10 mouse cellular contexts compared by ENCODE assay signal in genomic region chr4:156194346-156194745, GRCm38 (mm10). TPM values are rescaled to one million over a fixed set of nuclear protein-coding genes. Genes with fewer than 3 reads are reported as not detected.
A peak's percentile ranks its signal among the peaks of the same experiment; 100 is the strongest.
DNase-seq lines count a peak whose midpoint lies in the region; ATAC-seq and TF ChIP-seq lines count a peak whose summit lies in the region.
"Had no signal": no experiment of that assay in that cellular context is flagged by ENCODE, and none has a peak within 500 bp of the region (broad histone marks: within the 10 kb centered on the region; RNA-seq: fewer than 3 reads in every experiment).

No protein-coding gene starts in this region.

- no peak for TF ChIP-seq CTCF in midbrain, postnatal 0 days (IDR thresholded peaks at IDR 0.05)

- 46% methylated on average over 6 of the region's 6 CpGs for WGBS in heart, embryonic 11.5 days (ENCODE audit: insufficient replicate concordance)
- WGBS in midbrain, embryonic 10.5 days: 14% methylated on average over 6 of the region's 6 CpGs
- WGBS in midbrain, postnatal 0 days: 43% methylated on average over 6 of the region's 6 CpGs
- WGBS in hindbrain, embryonic 16.5 days: 30% methylated on average over 6 of the region's 6 CpGs
- 53% methylated on average over 6 of the region's 6 CpGs for WGBS in stomach, embryonic 16.5 days

- peak overlapping the region; percentile 19; the same call in 1 of the 2 replicates for H3K4me2 ChIP-seq in heart, embryonic 11.5 days
- H3K4me2 ChIP-seq in midbrain, postnatal 0 days (ENCODE audit: low read depth, low read length, poor library complexity, severe bottlenecking): no peak overlapping the region
- H3K4me2 ChIP-seq in hindbrain, embryonic 16.5 days (ENCODE audit: low read length): peak overlapping the region; percentile 1; the same call in 1 of the 2 replicates
- H3K4me2 ChIP-seq in stomach, embryonic 16.5 days (ENCODE audit: low read depth, low read length): peak overlapping the region; percentile 6; the same call in 1 of the 2 replicates

- ATAC-seq in heart, embryonic 11.5 days (replicated peaks; ENCODE audit: insufficient number of reproducible peaks, low FRiP score, low TSS enrichment): no peak
- no peak for ATAC-seq in midbrain, postnatal 0 days (ENCODE audit: low FRiP score)
- ATAC-seq in hindbrain, embryonic 16.5 days: no peak
- ATAC-seq in stomach, embryonic 16.5 days (ENCODE audit: insufficient read depth, low FRiP score): no peak

- H3K4me3 ChIP-seq in heart, embryonic 11.5 days (ENCODE audit: low read depth, low read length): no peak overlapping the region
- H3K4me3 ChIP-seq in midbrain, embryonic 10.5 days: peak overlapping the region; percentile 94
- H3K4me3 ChIP-seq in midbrain, postnatal 0 days (ENCODE audit: low read depth, low read length): no peak overlapping the region
- no peak overlapping the region for H3K4me3 ChIP-seq in hindbrain, embryonic 16.5 days (ENCODE audit: low read length)
- H3K4me3 ChIP-seq in stomach, embryonic 16.5 days (replicated peaks; ENCODE audit: low read length): no peak overlapping the region

- no peaks in the 10 kb centered on the region for H3K27me3 ChIP-seq in heart, embryonic 11.5 days (ENCODE audit: control insufficient read depth, insufficient read depth, low read length)
- peaks cover 14% of the 10 kb centered on the region; the same call in 1 of the 2 replicates for H3K27me3 ChIP-seq in midbrain, embryonic 10.5 days (ENCODE audit: low read depth, poor library complexity, severe bottlenecking)
- no peaks in the 10 kb centered on the region for H3K27me3 ChIP-seq in midbrain, postnatal 0 days (ENCODE audit: insufficient read depth, low read length)
- no peaks in the 10 kb centered on the region for H3K27me3 ChIP-seq in hindbrain, embryonic 16.5 days (replicated peaks; ENCODE audit: control insufficient read depth, insufficient read depth, low read length)
- H3K27me3 ChIP-seq in stomach, embryonic 16.5 days (ENCODE audit: control insufficient read depth, insufficient read depth, low read length): no peaks in the 10 kb centered on the region

- H3K9me3 ChIP-seq in heart, embryonic 11.5 days (replicated peaks; ENCODE audit: control insufficient read depth, low read length): no peaks in the 10 kb centered on the region
- no peaks in the 10 kb centered on the region for H3K9me3 ChIP-seq in midbrain, embryonic 10.5 days (replicated peaks)
- H3K9me3 ChIP-seq in midbrain, postnatal 0 days (ENCODE audit: low read length): no peaks in the 10 kb centered on the region
- H3K9me3 ChIP-seq in hindbrain, embryonic 16.5 days (ENCODE audit: control insufficient read depth, low read length): no peaks in the 10 kb centered on the region
- no peaks in the 10 kb centered on the region for H3K9me3 ChIP-seq in stomach, embryonic 16.5 days (replicated peaks; ENCODE audit: control insufficient read depth, low read length)

- H3K36me3 ChIP-seq in heart, embryonic 11.5 days (ENCODE audit: control insufficient read depth, insufficient read depth, low read length): no peaks in the 10 kb centered on the region
- H3K36me3 ChIP-seq in midbrain, embryonic 10.5 days: peaks cover 55% of the 10 kb centered on the region
- H3K36me3 ChIP-seq in midbrain, postnatal 0 days (ENCODE audit: insufficient read depth, low read length): peaks cover 23% of the 10 kb centered on the region; the same call in 1 of the 2 replicates
- H3K36me3 ChIP-seq in hindbrain, embryonic 16.5 days (ENCODE audit: control insufficient read depth, insufficient read depth, low read length): peaks cover 3% of the 10 kb centered on the region; the same call in 1 of the 2 replicates
- H3K36me3 ChIP-seq in stomach, embryonic 16.5 days (ENCODE audit: control insufficient read depth, insufficient read depth, low read length): no peaks in the 10 kb centered on the region

- H3K27ac ChIP-seq in heart, embryonic 11.5 days (ENCODE audit: low read depth, low read length): no peak overlapping the region
- H3K27ac ChIP-seq in midbrain, embryonic 10.5 days (replicated peaks): peak overlapping the region; percentile 19; the same call in 1 of the 2 replicates
- no peak overlapping the region for H3K27ac ChIP-seq in midbrain, postnatal 0 days (ENCODE audit: low read depth, low read length)
- H3K27ac ChIP-seq in hindbrain, embryonic 16.5 days (ENCODE audit: low read depth, low read length): no peak overlapping the region
- H3K27ac ChIP-seq in stomach, embryonic 16.5 days (ENCODE audit: low read length): no peak overlapping the region

- H3K4me1 ChIP-seq in heart, embryonic 11.5 days (ENCODE audit: control insufficient read depth, insufficient read depth, low read length): peaks cover 48% of the 10 kb centered on the region
- peaks cover 92% of the 10 kb centered on the region for H3K4me1 ChIP-seq in midbrain, embryonic 10.5 days
- peaks cover 4% of the 10 kb centered on the region; the same call in 1 of the 2 replicates for H3K4me1 ChIP-seq in midbrain, postnatal 0 days (ENCODE audit: insufficient read depth, low read length)
- peaks cover 38% of the 10 kb centered on the region for H3K4me1 ChIP-seq in hindbrain, embryonic 16.5 days (ENCODE audit: control insufficient read depth, insufficient read depth, low read depth, low read length)
- H3K4me1 ChIP-seq in stomach, embryonic 16.5 days (ENCODE audit: control insufficient read depth, insufficient read depth, low read length): peaks cover 57% of the 10 kb centered on the region

- no peak for DNase-seq in heart, adult 9 months (ENCODE audit: low spot score in 2 of 2)
- DNase-seq in midbrain, embryonic 10.5 days (ENCODE audit: low spot score): no peak
- DNase-seq in midbrain, postnatal 0 days (ENCODE audit: low spot score): no peak
- no peak for DNase-seq in adrenal gland, adult 8-10 months
- no peak for DNase-seq in thymus, postnatal 4 days
- DNase-seq: layer of hippocampus, postnatal 36 days; lung, adult 18-20 months had no signal

- H3K9ac ChIP-seq in heart, embryonic 11.5 days (ENCODE audit: low read depth, low read length): no peak overlapping the region
- H3K9ac ChIP-seq in midbrain, postnatal 0 days (replicated peaks; ENCODE audit: low read length, poor library complexity, severe bottlenecking): no peak overlapping the region
- H3K9ac ChIP-seq in hindbrain, embryonic 16.5 days (ENCODE audit: low read depth, low read length): no peak overlapping the region
- H3K9ac ChIP-seq in stomach, embryonic 16.5 days (ENCODE audit: low read length): peak overlapping the region; percentile 16; the same call in 1 of the 2 replicates

RNA-seq across cellular contexts. Expression of gene Agrn, which starts 2.9 kb away (rescaled TPM):
- 36.7 and 44.8 TPM in 2 replicates for polyA plus RNA-seq in heart, embryonic 11.5 days (2014; fragmentation: Nextera tagmentation; extraction: Ambion mirVana)
- polyA plus RNA-seq in midbrain, embryonic 10.5 days (2016; fragmentation: Nextera tagmentation; extraction: Ambion mirVana): 55.4 and 84.4 TPM in 2 replicates
- total RNA-seq in midbrain, postnatal 0 days (2014; rRNA removed): 303 and 333 TPM in 2 replicates
- 72.8 and 77.1 TPM in 2 replicates for polyA plus RNA-seq in midbrain, postnatal 0 days (2015; fragmentation: Nextera tagmentation; extraction: Ambion mirVana)
- polyA plus RNA-seq in hindbrain, embryonic 16.5 days (2015; fragmentation: Nextera tagmentation; extraction: Ambion mirVana): 94.4 and 118 TPM in 2 replicates
- 62.8 and 63.6 TPM in 2 replicates for polyA plus RNA-seq in stomach, embryonic 16.5 days (2015; fragmentation: Nextera tagmentation; extraction: Ambion mirVana)
- total RNA-seq in adrenal gland, adult 8-10 months (2022): 10 to 100 TPM; 29.7 to 54.3 (median 41.1) TPM

RNA-seq across cellular contexts. Expression of gene Isg15, which starts 6.3 kb away (rescaled TPM):
- 0.29 and 0.41 TPM in 2 replicates for polyA plus RNA-seq in heart, embryonic 11.5 days (2014; fragmentation: Nextera tagmentation; extraction: Ambion mirVana)
- 0.21 and 0.73 TPM in 2 replicates for polyA plus RNA-seq in midbrain, embryonic 10.5 days (2016; fragmentation: Nextera tagmentation; extraction: Ambion mirVana)
- total RNA-seq in midbrain, postnatal 0 days (2014; rRNA removed): 1.7 and 2.3 TPM in 2 replicates
- 2.4 and 3.9 TPM in 2 replicates for polyA plus RNA-seq in midbrain, postnatal 0 days (2015; fragmentation: Nextera tagmentation; extraction: Ambion mirVana)
- polyA plus RNA-seq in hindbrain, embryonic 16.5 days (2015; fragmentation: Nextera tagmentation; extraction: Ambion mirVana): 1.4 and 1.8 TPM in 2 replicates
- 1.4 and 2.3 TPM in 2 replicates for polyA plus RNA-seq in stomach, embryonic 16.5 days (2015; fragmentation: Nextera tagmentation; extraction: Ambion mirVana)
- 1 to 10 TPM; 3.1 to 3.9 (median 3.6) TPM for total RNA-seq in adrenal gland, adult 8-10 months (2022)

RNA-seq across cellular contexts. Expression of gene AW011738, which starts 8.8 kb away (rescaled TPM):
- 0.70 and 1.0 TPM in 2 replicates for polyA plus RNA-seq in heart, embryonic 11.5 days (2014; fragmentation: Nextera tagmentation; extraction: Ambion mirVana)
- 5.1 and 6.5 TPM in 2 replicates for polyA plus RNA-seq in midbrain, embryonic 10.5 days (2016; fragmentation: Nextera tagmentation; extraction: Ambion mirVana)
- total RNA-seq in midbrain, postnatal 0 days (2014; rRNA removed): 7.5 and 8.2 TPM in 2 replicates
- 3.5 and 3.7 TPM in 2 replicates for polyA plus RNA-seq in midbrain, postnatal 0 days (2015; fragmentation: Nextera tagmentation; extraction: Ambion mirVana)
- 3.7 and 5.3 TPM in 2 replicates for polyA plus RNA-seq in hindbrain, embryonic 16.5 days (2015; fragmentation: Nextera tagmentation; extraction: Ambion mirVana)
- polyA plus RNA-seq in stomach, embryonic 16.5 days (2015; fragmentation: Nextera tagmentation; extraction: Ambion mirVana): 2.3 and 2.4 TPM in 2 replicates
- total RNA-seq in adrenal gland, adult 8-10 months (2022): 1 to 10 TPM; 3.0 to 6.5 (median 4.8) TPM

RNA-seq across cellular contexts. Expression of gene Perm1, which starts 21.3 kb away (rescaled TPM):
- polyA plus RNA-seq in heart, embryonic 11.5 days (2014; fragmentation: Nextera tagmentation; extraction: Ambion mirVana): 0.58 and 0.72 TPM in 2 replicates
- polyA plus RNA-seq in midbrain, embryonic 10.5 days (2016; fragmentation: Nextera tagmentation; extraction: Ambion mirVana): 1.1 and 1.3 TPM in 2 replicates
- total RNA-seq in midbrain, postnatal 0 days (2014; rRNA removed): 1.9 and 2.0 TPM in 2 replicates
- polyA plus RNA-seq in midbrain, postnatal 0 days (2015; fragmentation: Nextera tagmentation; extraction: Ambion mirVana): 1.4 and 1.7 TPM in 2 replicates
- 2.2 and 2.4 TPM in 2 replicates for polyA plus RNA-seq in hindbrain, embryonic 16.5 days (2015; fragmentation: Nextera tagmentation; extraction: Ambion mirVana)
- polyA plus RNA-seq in stomach, embryonic 16.5 days (2015; fragmentation: Nextera tagmentation; extraction: Ambion mirVana): 3.6 and 5.4 TPM in 2 replicates
- total RNA-seq in adrenal gland, adult 8-10 months (2022): 1 to 10 TPM; 3.1 to 7.0 (median 5.3) TPM

RNA-seq across cellular contexts. Expression of gene Plekhn1, which starts 40.3 kb away (rescaled TPM):
- polyA plus RNA-seq in heart, embryonic 11.5 days (2014; fragmentation: Nextera tagmentation; extraction: Ambion mirVana): 8.7 and 12.2 TPM in 2 replicates
- polyA plus RNA-seq in midbrain, embryonic 10.5 days (2016; fragmentation: Nextera tagmentation; extraction: Ambion mirVana): 23.2 and 24.4 TPM in 2 replicates
- 46.6 and 46.7 TPM in 2 replicates for total RNA-seq in midbrain, postnatal 0 days (2014; rRNA removed)
- polyA plus RNA-seq in midbrain, postnatal 0 days (2015; fragmentation: Nextera tagmentation; extraction: Ambion mirVana): 18.7 and 19.3 TPM in 2 replicates
- polyA plus RNA-seq in hindbrain, embryonic 16.5 days (2015; fragmentation: Nextera tagmentation; extraction: Ambion mirVana): 26.2 and 29.2 TPM in 2 replicates
- polyA plus RNA-seq in stomach, embryonic 16.5 days (2015; fragmentation: Nextera tagmentation; extraction: Ambion mirVana): 27.7 and 36.6 TPM in 2 replicates
- total RNA-seq in adrenal gland, adult 8-10 months (2022): 10 to 100 TPM; 23.8 to 44.1 (median 32.9) TPM
